Mouse (Mus musculus): ENCODE measurements at regions not wholly inside any gene's neighbourhood (a gene's known extent, or its start where the extent isn't known, plus 50 kb on each side); places are given as distances from the start of the nearest gene placed in this dataset.

GRCm38 (mm10) chr6:120590191-120590590, 59.1 kb upstream of the Hdhd5 start:
- intact Hi-C loops (cut with DNase I) = loop anchor here (2.0 to 10.0 kb wide), 3 partner anchors 49 to 235 kb away; partner anchors contain the start of genes Atp6v1e1 and Cecr2
- DNase-seq = peak; percentile 89
- Histone ChIP-seq H3K4me3 (no peak overlapping the region), H3K27ac (peak overlapping the region; percentile 90)
- TF ChIP-seq CTCF (IDR thresholded peaks at IDR 0.05) = no peak

DNA sequence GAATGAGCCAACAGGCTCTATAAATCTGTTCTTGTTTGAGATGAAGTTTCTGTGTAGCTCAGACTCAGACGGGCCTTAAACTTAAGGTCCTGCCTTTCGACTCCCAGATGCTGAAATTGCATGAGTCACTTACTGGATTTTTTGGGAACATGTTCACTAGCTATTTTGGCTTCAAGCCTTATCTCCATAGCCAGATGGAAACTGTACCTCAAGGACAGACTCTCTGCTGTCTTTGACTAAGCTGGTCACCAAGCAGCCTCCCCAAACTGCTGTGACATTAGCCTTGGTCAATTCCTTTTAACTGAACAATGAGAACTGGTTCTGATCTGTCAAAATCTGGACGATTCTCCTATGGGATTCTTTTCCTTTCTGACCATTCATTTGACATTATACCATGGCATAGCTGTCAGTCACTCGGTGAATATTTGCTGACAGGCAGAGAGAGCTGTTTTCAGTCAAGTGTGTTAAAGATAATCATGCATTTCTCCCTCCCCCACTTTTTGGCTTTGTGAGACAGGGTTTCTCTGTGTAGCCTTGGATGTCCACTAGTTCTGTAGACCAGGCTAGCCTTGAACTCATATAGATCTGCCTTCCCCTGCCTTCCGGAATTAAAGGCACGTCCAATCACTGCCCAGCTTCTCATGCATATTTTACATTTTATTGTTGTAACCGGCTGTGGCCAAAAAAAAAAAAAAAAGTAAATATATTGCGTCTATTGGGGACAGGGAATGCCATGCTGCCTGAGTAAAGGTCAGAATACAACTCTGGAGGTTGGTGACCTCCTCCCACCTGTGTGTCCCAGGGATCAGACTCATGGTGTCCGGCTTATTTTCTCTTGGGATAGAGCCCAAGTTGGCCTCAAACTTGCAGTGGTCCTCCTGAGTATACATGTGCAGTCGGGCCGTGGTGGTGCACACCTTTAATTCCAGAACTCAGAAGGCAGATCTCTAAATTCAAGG, 57.9 kb upstream of the Hdhd5 start:
- Histone ChIP-seq H3K4me3 (no peak overlapping the region), H3K27ac (peak overlapping the region; percentile 90)
- no peak for TF ChIP-seq CTCF (IDR thresholded peaks at IDR 0.05)
- no peak for DNase-seq
- intact Hi-C loops (cut with DNase I) = no loop called here

- Histone ChIP-seq H3K4me3 (no peak overlapping the region), H3K27ac (peak overlapping the region; percentile 73)
- TF ChIP-seq CTCF (IDR thresholded peaks at IDR 0.05) = no peak
- intact Hi-C loops (cut with DNase I) = no loop called here
- DNase-seq = no peak
These were observed 54.8 kb upstream of the Hdhd5 start for GRCm38 (mm10) chr6:120585941-120586280.

- TF ChIP-seq CTCF (IDR thresholded peaks at IDR 0.05) = no peak
- intact Hi-C loops (cut with DNase I) = no loop called here
- DNase-seq = peak; percentile 51
These were observed 54.2 kb upstream of the Hdhd5 start for GRCm38 (mm10) chr6:120585118-120585940.

DNA sequence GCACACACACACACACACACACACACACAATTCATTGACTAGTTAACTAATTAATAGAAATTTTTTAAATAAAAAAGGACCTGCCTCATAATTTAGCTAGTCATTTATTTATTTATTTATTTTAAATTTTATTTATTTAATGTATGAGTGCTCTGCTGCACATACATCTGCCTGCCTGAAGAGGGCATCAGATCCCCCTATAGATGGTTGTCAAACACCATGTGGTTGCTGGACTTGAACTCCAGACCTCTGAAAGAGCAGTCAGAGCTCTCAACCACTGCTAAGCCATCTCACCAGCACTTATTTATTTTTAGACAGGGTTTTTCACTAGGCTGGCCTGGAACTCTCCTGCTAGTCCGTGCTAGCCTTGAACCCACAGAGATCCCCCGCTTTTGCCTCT, 50.6 kb upstream of the Hdhd5 start:
- TF ChIP-seq CTCF (IDR thresholded peaks at IDR 0.05) = peak; percentile 49
- H3K27ac ChIP-seq = no peak overlapping the region
- H3K4me3 ChIP-seq = no peak overlapping the region
- DNase-seq = no peak
- intact Hi-C loops (cut with DNase I) = no loop called here

More at GRCm38 (mm10) chr6:120585118-120585940, 54.2 kb upstream of the Hdhd5 start:
- Histone ChIP-seq H3K4me3 (no peak overlapping the region), H3K27ac (peak overlapping the region; percentile 73)

All from gastrocnemius, adult 2 months (tissue).